Mouse (Mus musculus): Measurements from ENCODE around the gene Dnah3. TPM values are rescaled to one million over a fixed set of nuclear protein-coding genes. Genes with fewer than 3 reads are reported as not detected.

Gene Dnah3
- polyA plus RNA-seq, 1 experiment from 2014 or later: not detected

DNA sequence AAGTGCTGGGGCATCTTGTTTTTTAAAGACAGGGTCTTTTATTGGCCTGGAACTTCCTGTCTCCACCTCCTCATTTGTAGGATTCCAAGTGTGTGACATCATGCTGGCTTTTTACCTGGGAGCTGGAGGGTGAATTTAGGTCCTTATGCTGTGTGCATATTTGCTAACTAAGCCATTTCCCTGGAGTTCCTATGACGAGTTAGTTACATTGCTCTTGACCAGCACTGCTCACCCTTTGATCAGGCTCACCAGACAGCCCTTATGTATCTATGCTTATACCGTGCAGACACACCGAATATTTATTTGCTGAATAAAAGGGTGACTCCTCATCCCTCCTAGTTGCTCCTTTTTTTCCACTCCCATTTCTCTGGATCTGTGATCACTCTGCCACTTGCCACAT is 14.9 kb downstream of the Dnah3 start:
- no peak for ATAC-seq (ENCODE audit: low read depth)
- Histone ChIP-seq H3K4me2 (ENCODE audit: low read depth, low read length) (no peak overlapping the region), H3K9me3 (replicated peaks; ENCODE audit: control insufficient read depth, low read length) (no peaks in the 10 kb centered on the region), H3K36me3 (ENCODE audit: control insufficient read depth, insufficient read depth) (no peaks in the 10 kb centered on the region), H3K9ac (ENCODE audit: low read depth, low read length) (no peak overlapping the region), H3K4me3 (ENCODE audit: low read depth, low read length) (no peak overlapping the region), H3K27ac (ENCODE audit: low read length) (no peak overlapping the region), H3K4me1 (ENCODE audit: control insufficient read depth, low read depth, low read length) (no peaks in the 10 kb centered on the region), H3K27me3 (ENCODE audit: control insufficient read depth, insufficient read depth, low read depth, low read length) (no peaks in the 10 kb centered on the region)
- whole genome bisulfite sequencing (ENCODE audit: insufficient replicate concordance): 56% methylated on average over 3 of the region's 3 CpGs

GRCm38 (mm10) chr7:120069164-120069563 is 25.9 kb downstream of the Dnah3 start:
- Histone ChIP-seq H3K27ac (ENCODE audit: low read length) (no peak overlapping the region), H3K27me3 (ENCODE audit: control insufficient read depth, insufficient read depth, low read depth, low read length) (no peaks in the 10 kb centered on the region), H3K4me3 (ENCODE audit: low read depth, low read length) (no peak overlapping the region), H3K9me3 (replicated peaks; ENCODE audit: control insufficient read depth, low read length) (no peaks in the 10 kb centered on the region), H3K4me2 (ENCODE audit: low read depth, low read length) (no peak overlapping the region), H3K9ac (ENCODE audit: low read depth, low read length) (no peak overlapping the region), H3K4me1 (ENCODE audit: control insufficient read depth, low read depth, low read length) (no peaks in the 10 kb centered on the region), H3K36me3 (ENCODE audit: control insufficient read depth, insufficient read depth) (no peaks in the 10 kb centered on the region)
- ATAC-seq (ENCODE audit: low read depth): no peak
- WGBS (ENCODE audit: insufficient replicate concordance): 49% methylated on average over 3 of the region's 3 CpGs

DNA sequence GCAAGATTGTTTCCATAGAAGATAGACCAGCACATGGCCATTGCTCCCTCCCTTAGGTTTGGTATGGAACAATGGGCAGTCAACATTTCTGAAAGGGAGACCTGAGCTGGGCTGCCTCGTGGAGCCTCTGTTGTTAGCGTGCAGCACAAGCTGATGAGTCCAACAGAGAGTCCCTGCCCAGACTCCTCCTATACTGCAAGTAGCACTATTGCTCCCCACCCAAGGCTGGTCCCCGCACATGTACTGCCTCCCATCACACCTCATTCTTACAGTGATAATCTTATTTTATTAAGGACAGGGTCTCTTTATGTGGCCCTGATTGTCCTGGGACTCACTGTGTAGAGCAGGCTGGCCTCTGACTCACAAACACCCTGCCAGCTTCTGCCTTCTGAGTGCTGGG is 27.0 kb downstream of the Dnah3 start:
- Histone ChIP-seq H3K27me3 (ENCODE audit: control insufficient read depth, insufficient read depth, low read depth, low read length) (no peaks in the 10 kb centered on the region), H3K4me3 (ENCODE audit: low read depth, low read length) (no peak overlapping the region)

GRCm38 (mm10) chr7:120064045-120064444 is 31.0 kb downstream of the Dnah3 start:
- no peaks in the 10 kb centered on the region for H3K4me1 ChIP-seq (ENCODE audit: control insufficient read depth, low read depth, low read length)

More for the DNA sequence above, 27.0 kb downstream of the Dnah3 start:
- Histone ChIP-seq H3K36me3 (ENCODE audit: control insufficient read depth, insufficient read depth) (no peaks in the 10 kb centered on the region), H3K9me3 (replicated peaks; ENCODE audit: control insufficient read depth, low read length) (no peaks in the 10 kb centered on the region), H3K4me1 (ENCODE audit: control insufficient read depth, low read depth, low read length) (no peaks in the 10 kb centered on the region), H3K27ac (ENCODE audit: low read length) (no peak overlapping the region), H3K4me2 (ENCODE audit: low read depth, low read length) (no peak overlapping the region), H3K9ac (ENCODE audit: low read depth, low read length) (no peak overlapping the region)
- no peak for ATAC-seq (ENCODE audit: low read depth)
- WGBS (ENCODE audit: insufficient replicate concordance): 54% methylated on average over 3 of the region's 3 CpGs

GRCm38 (mm10) chr7:120055479-120055878 is 39.6 kb downstream of the Dnah3 start:
- Histone ChIP-seq H3K4me3 (ENCODE audit: low read depth, low read length) (no peak overlapping the region), H3K4me1 (ENCODE audit: control insufficient read depth, low read depth, low read length) (no peaks in the 10 kb centered on the region), H3K27ac (ENCODE audit: low read length) (no peak overlapping the region), H3K36me3 (ENCODE audit: control insufficient read depth, insufficient read depth) (no peaks in the 10 kb centered on the region), H3K4me2 (ENCODE audit: low read depth, low read length) (no peak overlapping the region), H3K9ac (ENCODE audit: low read depth, low read length) (no peak overlapping the region), H3K27me3 (ENCODE audit: control insufficient read depth, insufficient read depth, low read depth, low read length) (no peaks in the 10 kb centered on the region), H3K9me3 (replicated peaks; ENCODE audit: control insufficient read depth, low read length) (no peaks in the 10 kb centered on the region)
- WGBS (ENCODE audit: insufficient replicate concordance): 64% methylated on average over 3 of the region's 3 CpGs
- ATAC-seq (ENCODE audit: low read depth): no peak

More at GRCm38 (mm10) chr7:120064045-120064444, 31.0 kb downstream of the Dnah3 start:
- Histone ChIP-seq H3K4me3 (ENCODE audit: low read depth, low read length) (no peak overlapping the region), H3K27me3 (ENCODE audit: control insufficient read depth, insufficient read depth, low read depth, low read length) (no peaks in the 10 kb centered on the region), H3K9ac (ENCODE audit: low read depth, low read length) (no peak overlapping the region), H3K27ac (ENCODE audit: low read length) (no peak overlapping the region), H3K9me3 (replicated peaks; ENCODE audit: control insufficient read depth, low read length) (no peaks in the 10 kb centered on the region), H3K36me3 (ENCODE audit: control insufficient read depth, insufficient read depth) (no peaks in the 10 kb centered on the region), H3K4me2 (ENCODE audit: low read depth, low read length) (no peak overlapping the region)
- WGBS (ENCODE audit: insufficient replicate concordance): 66% methylated on average over 1 of the region's 1 CpGs
- ATAC-seq (ENCODE audit: low read depth): no peak

DNA sequence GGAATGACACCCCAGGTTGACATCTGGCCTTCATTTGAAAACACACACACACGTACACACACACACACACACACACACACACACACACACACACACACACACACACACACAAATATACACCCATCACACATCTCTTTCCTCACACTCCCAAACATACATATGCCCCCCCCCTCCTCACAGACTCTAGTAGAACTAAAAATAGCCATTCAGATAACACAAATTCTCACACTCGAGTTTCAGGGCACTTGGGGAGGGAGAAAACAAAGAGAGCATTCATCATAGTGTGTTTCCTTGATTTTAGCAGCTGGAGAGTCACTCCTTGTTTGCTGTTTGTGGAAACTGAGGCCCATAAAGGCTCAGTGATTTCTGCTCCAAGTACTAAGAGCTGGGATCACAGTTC is 41.1 kb downstream of the Dnah3 start:
- no peak overlapping the region for H3K27ac ChIP-seq (ENCODE audit: low read length)
- H3K27me3 ChIP-seq (ENCODE audit: control insufficient read depth, insufficient read depth, low read depth, low read length): no peaks in the 10 kb centered on the region
- ATAC-seq (ENCODE audit: low read depth): no peak
- no peaks in the 10 kb centered on the region for H3K4me1 ChIP-seq (ENCODE audit: control insufficient read depth, low read depth, low read length)
- no peaks in the 10 kb centered on the region for H3K9me3 ChIP-seq (replicated peaks; ENCODE audit: control insufficient read depth, low read length)
- H3K9ac ChIP-seq (ENCODE audit: low read depth, low read length): no peak overlapping the region
- H3K4me2 ChIP-seq (ENCODE audit: low read depth, low read length): no peak overlapping the region
- no peak overlapping the region for H3K4me3 ChIP-seq (ENCODE audit: low read depth, low read length)
- WGBS (ENCODE audit: insufficient replicate concordance): 36% methylated on average over 2 of the region's 2 CpGs
- H3K36me3 ChIP-seq (ENCODE audit: control insufficient read depth, insufficient read depth): no peaks in the 10 kb centered on the region

DNA sequence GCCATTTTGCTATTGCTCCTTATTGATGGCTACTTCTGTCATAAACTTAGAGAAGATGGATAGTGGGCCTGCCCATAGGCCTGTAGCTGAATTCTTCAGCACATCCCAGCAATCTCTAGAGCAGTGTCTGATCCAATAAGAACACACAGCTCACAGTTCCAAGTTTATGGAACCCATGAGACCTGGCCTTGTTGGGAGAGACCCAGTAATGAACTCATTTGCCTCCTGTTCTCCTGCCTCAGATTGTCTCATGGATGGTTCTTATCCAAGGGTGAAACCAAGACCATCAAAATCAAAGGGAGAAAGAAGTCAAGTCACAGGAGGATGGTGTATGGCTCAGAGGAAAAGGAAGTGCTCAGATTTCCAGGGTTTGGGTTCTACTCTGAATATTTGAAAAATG is 44.6 kb downstream of the Dnah3 start:
- H3K27ac ChIP-seq (ENCODE audit: low read length): no peak overlapping the region
- H3K27me3 ChIP-seq (ENCODE audit: control insufficient read depth, insufficient read depth, low read depth, low read length): no peaks in the 10 kb centered on the region
- no peak overlapping the region for H3K9ac ChIP-seq (ENCODE audit: low read depth, low read length)
- no peaks in the 10 kb centered on the region for H3K36me3 ChIP-seq (ENCODE audit: control insufficient read depth, insufficient read depth)
- H3K4me2 ChIP-seq (ENCODE audit: low read depth, low read length): no peak overlapping the region
- no peak for ATAC-seq (ENCODE audit: low read depth)
- no peak overlapping the region for H3K4me3 ChIP-seq (ENCODE audit: low read depth, low read length)
- H3K4me1 ChIP-seq (ENCODE audit: control insufficient read depth, low read depth, low read length): no peaks in the 10 kb centered on the region
- H3K9me3 ChIP-seq (replicated peaks; ENCODE audit: control insufficient read depth, low read length): no peaks in the 10 kb centered on the region

DNA sequence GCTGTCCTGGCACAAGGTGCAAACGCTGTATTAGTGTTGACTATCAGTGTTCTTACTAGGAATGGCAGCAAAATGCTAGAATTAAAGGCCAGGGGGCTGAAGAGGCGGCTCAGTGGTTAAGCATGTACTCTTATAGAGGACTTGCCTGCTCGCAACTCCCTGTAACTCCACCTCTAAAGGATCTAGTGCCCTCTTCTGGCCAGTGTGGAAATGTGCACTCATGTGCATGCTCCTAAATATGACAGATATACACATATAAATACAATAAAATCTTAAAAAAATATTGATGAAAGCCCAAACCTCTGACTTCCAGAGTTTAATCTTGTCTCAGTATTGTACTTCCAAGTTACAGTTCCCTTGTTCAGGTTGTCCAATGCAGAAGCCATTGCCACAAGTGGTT is 51.1 kb downstream of the Dnah3 start:
- Histone ChIP-seq H3K9ac (ENCODE audit: low read depth, low read length) (no peak overlapping the region), H3K27ac (ENCODE audit: low read length) (no peak overlapping the region), H3K36me3 (ENCODE audit: control insufficient read depth, insufficient read depth) (no peaks in the 10 kb centered on the region), H3K4me1 (ENCODE audit: control insufficient read depth, low read depth, low read length) (no peaks in the 10 kb centered on the region), H3K4me2 (ENCODE audit: low read depth, low read length) (no peak overlapping the region), H3K9me3 (replicated peaks; ENCODE audit: control insufficient read depth, low read length) (no peaks in the 10 kb centered on the region), H3K27me3 (ENCODE audit: control insufficient read depth, insufficient read depth, low read depth, low read length) (no peaks in the 10 kb centered on the region), H3K4me3 (ENCODE audit: low read depth, low read length) (no peak overlapping the region)
- ATAC-seq (ENCODE audit: low read depth): no peak
- WGBS (ENCODE audit: insufficient replicate concordance): 56% methylated on average over 3 of the region's 3 CpGs

DNA sequence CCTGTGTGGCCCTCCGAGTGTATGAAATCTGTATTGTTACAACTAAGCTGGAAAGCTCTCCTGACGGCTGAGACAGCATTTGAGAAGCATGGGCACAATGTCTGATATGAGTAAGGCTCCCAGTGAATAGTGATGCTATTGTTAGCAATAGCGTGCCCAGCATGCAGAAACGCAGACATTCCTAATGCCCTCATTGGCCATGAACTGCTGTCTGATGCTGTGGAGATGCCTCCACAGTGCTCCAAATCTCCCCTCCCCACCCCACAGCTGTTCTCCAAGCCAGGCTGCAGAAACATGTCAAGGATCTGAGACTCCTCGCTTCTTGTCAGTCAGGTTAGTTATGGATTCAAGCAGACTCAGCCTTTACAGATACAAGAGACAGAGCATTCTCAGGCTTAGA is 58.7 kb downstream of the Dnah3 start:
- Histone ChIP-seq H3K36me3 (ENCODE audit: control insufficient read depth, insufficient read depth) (no peaks in the 10 kb centered on the region), H3K4me1 (ENCODE audit: control insufficient read depth, low read depth, low read length) (no peaks in the 10 kb centered on the region), H3K9me3 (replicated peaks; ENCODE audit: control insufficient read depth, low read length) (no peaks in the 10 kb centered on the region), H3K27me3 (ENCODE audit: control insufficient read depth, insufficient read depth, low read depth, low read length) (no peaks in the 10 kb centered on the region), H3K4me2 (ENCODE audit: low read depth, low read length) (no peak overlapping the region), H3K9ac (ENCODE audit: low read depth, low read length) (no peak overlapping the region), H3K4me3 (ENCODE audit: low read depth, low read length) (no peak overlapping the region), H3K27ac (ENCODE audit: low read length) (no peak overlapping the region)
- no peak for ATAC-seq (ENCODE audit: low read depth)
- WGBS (ENCODE audit: insufficient replicate concordance): 61% methylated on average over 5 of the region's 5 CpGs

GRCm38 (mm10) chr7:120034996-120035395 is 60.1 kb downstream of the Dnah3 start:
- H3K4me1 ChIP-seq (ENCODE audit: control insufficient read depth, low read depth, low read length): no peaks in the 10 kb centered on the region
- WGBS (ENCODE audit: insufficient replicate concordance): 59% methylated on average over 4 of the region's 4 CpGs
- no peak for ATAC-seq (ENCODE audit: low read depth)
- no peak overlapping the region for H3K4me2 ChIP-seq (ENCODE audit: low read depth, low read length)
- no peak overlapping the region for H3K9ac ChIP-seq (ENCODE audit: low read depth, low read length)
- no peaks in the 10 kb centered on the region for H3K36me3 ChIP-seq (ENCODE audit: control insufficient read depth, insufficient read depth)
- no peaks in the 10 kb centered on the region for H3K9me3 ChIP-seq (replicated peaks; ENCODE audit: control insufficient read depth, low read length)
- no peak overlapping the region for H3K4me3 ChIP-seq (ENCODE audit: low read depth, low read length)
- no peak overlapping the region for H3K27ac ChIP-seq (ENCODE audit: low read length)
- no peaks in the 10 kb centered on the region for H3K27me3 ChIP-seq (ENCODE audit: control insufficient read depth, insufficient read depth, low read depth, low read length)

Measured in liver, embryonic 16.5 days (tissue).